In genomic region chr17:4785281-4785839, GRCm38 (mm10) we compare ENCODE assay signal across 9 mouse cellular contexts.
DNase-seq lines count a peak whose midpoint lies in the region; ATAC-seq and TF ChIP-seq lines count a peak whose summit lies in the region.
"Had no signal": no experiment of that assay in that cellular context is flagged by ENCODE, and none has a peak within 500 bp of the region (broad histone marks: within the 10 kb centered on the region; RNA-seq: fewer than 3 reads in every experiment).

No protein-coding gene starts in this region.

- H3K9ac ChIP-seq in limb, embryonic 15.5 days: no peak overlapping the region
- no peak overlapping the region for H3K9ac ChIP-seq in intestine, postnatal 0 days (ENCODE audit: low read depth, low read length)
- no peak overlapping the region for H3K9ac ChIP-seq in hindbrain, postnatal 0 days (replicated peaks; ENCODE audit: low read length)

- peak overlapping the region; percentile 24; the same call in 1 of the 2 replicates for H3K27ac ChIP-seq in limb, embryonic 15.5 days
- H3K27ac ChIP-seq in limb, embryonic 10.5 days: no peak overlapping the region
- H3K27ac ChIP-seq in intestine, postnatal 0 days (ENCODE audit: low read depth, low read length): no peak overlapping the region; the same call in 1 of the 2 replicates
- no peak overlapping the region for H3K27ac ChIP-seq in hindbrain, postnatal 0 days

- no peaks in the 10 kb centered on the region for H3K36me3 ChIP-seq in limb, embryonic 15.5 days
- no peaks in the 10 kb centered on the region for H3K36me3 ChIP-seq in limb, embryonic 10.5 days
- no peaks in the 10 kb centered on the region for H3K36me3 ChIP-seq in intestine, postnatal 0 days (ENCODE audit: control insufficient read depth, insufficient read depth)
- H3K36me3 ChIP-seq in hindbrain, postnatal 0 days (ENCODE audit: insufficient read depth, low read length): no peaks in the 10 kb centered on the region

- H3K4me1 ChIP-seq in limb, embryonic 15.5 days: peaks cover 6% of the 10 kb centered on the region; the same call in 1 of the 2 replicates
- H3K4me1 ChIP-seq in limb, embryonic 10.5 days: no peaks in the 10 kb centered on the region
- H3K4me1 ChIP-seq in intestine, postnatal 0 days (replicated peaks; ENCODE audit: control insufficient read depth, insufficient read depth, low read length): no peaks in the 10 kb centered on the region
- no peaks in the 10 kb centered on the region for H3K4me1 ChIP-seq in hindbrain, postnatal 0 days (ENCODE audit: insufficient read depth, low read length)

- TF ChIP-seq CTCF in intestine, postnatal 0 days (IDR thresholded peaks at IDR 0.05; ENCODE audit: low read depth): no peak
- no peak for TF ChIP-seq CTCF in hindbrain, postnatal 0 days (IDR thresholded peaks at IDR 0.05; ENCODE audit: low read depth)

- H3K27me3 ChIP-seq in limb, embryonic 15.5 days: no peaks in the 10 kb centered on the region
- no peaks in the 10 kb centered on the region; the same call in 1 of the 2 replicates for H3K27me3 ChIP-seq in limb, embryonic 10.5 days (ENCODE audit: low read depth, poor library complexity, severe bottlenecking)
- no peaks in the 10 kb centered on the region for H3K27me3 ChIP-seq in intestine, postnatal 0 days (replicated peaks; ENCODE audit: control insufficient read depth, insufficient read depth, low read length)
- no peaks in the 10 kb centered on the region for H3K27me3 ChIP-seq in hindbrain, postnatal 0 days (ENCODE audit: insufficient read depth, low read length)

- no peak for DNase-seq in limb, embryonic 10.5 days (ENCODE audit: low spot score)
- DNase-seq in fibroblast of lung, adult 2 months (ENCODE audit: low read depth): peak; percentile 29
- DNase-seq in urinary bladder, postnatal 25 days (ENCODE audit: low spot score): peak; percentile 39
- no peak for DNase-seq in left cerebral cortex, postnatal 4 days
- DNase-seq in hindbrain, postnatal 0 days (ENCODE audit: low spot score): no peak
- DNase-seq: cerebellum, adult 11-12 months had no signal

- H3K9me3 ChIP-seq in limb, embryonic 15.5 days: no peaks in the 10 kb centered on the region
- no peaks in the 10 kb centered on the region for H3K9me3 ChIP-seq in limb, embryonic 10.5 days (replicated peaks)
- no peaks in the 10 kb centered on the region for H3K9me3 ChIP-seq in intestine, postnatal 0 days (ENCODE audit: control insufficient read depth)
- no peaks in the 10 kb centered on the region for H3K9me3 ChIP-seq in hindbrain, postnatal 0 days (ENCODE audit: low read length)

- H3K4me3 ChIP-seq in limb, embryonic 15.5 days: no peak overlapping the region
- no peak overlapping the region for H3K4me3 ChIP-seq in limb, embryonic 10.5 days
- no peak overlapping the region for H3K4me3 ChIP-seq in intestine, postnatal 0 days (ENCODE audit: low read depth, low read length)
- no peak overlapping the region for H3K4me3 ChIP-seq in hindbrain, postnatal 0 days (ENCODE audit: low read length)

- intact Hi-C loops in left cerebral cortex, postnatal 4 days (cut with DNase I): no loop called here

- H3K4me2 ChIP-seq in limb, embryonic 15.5 days: no peak overlapping the region
- H3K4me2 ChIP-seq in intestine, postnatal 0 days (replicated peaks; ENCODE audit: low read depth): no peak overlapping the region
- no peak overlapping the region for H3K4me2 ChIP-seq in hindbrain, postnatal 0 days (ENCODE audit: low read depth, low read length)

- no peak for ATAC-seq in limb, embryonic 15.5 days (ENCODE audit: insufficient number of reproducible peaks, low FRiP score, low TSS enrichment, low read depth)
- peak; percentile 80 for ATAC-seq in intestine, postnatal 0 days
- ATAC-seq in megakaryocyte-erythroid progenitor cell, adult 5-6 weeks (replicated peaks; ENCODE audit: low FRiP score, low TSS enrichment, poor library complexity, severe bottlenecking): no peak
- ATAC-seq in hindbrain, postnatal 0 days: no peak

- 41% methylated on average over 6 of the region's 6 CpGs for WGBS in limb, embryonic 15.5 days
- WGBS in limb, embryonic 10.5 days: 47% methylated on average over 6 of the region's 6 CpGs
- 31% methylated on average over 6 of the region's 6 CpGs for WGBS in intestine, postnatal 0 days
- WGBS in hindbrain, postnatal 0 days: 76% methylated on average over 6 of the region's 6 CpGs

Comparison
In these comparisons a context has a peak if more than half of its experiments do, and no peak if none do; other contexts are left out.
1. DNase-seq: peak in fibroblast of lung, adult 2 months (single experiment) and urinary bladder, postnatal 25 days (single experiment); none in limb, embryonic 10.5 days (single experiment), left cerebral cortex, postnatal 4 days (single experiment) and hindbrain, postnatal 0 days (single experiment).